Mouse (Mus musculus): ENCODE measurements at regions not wholly inside any gene's neighbourhood (a gene's known extent, or its start where the extent isn't known, plus 50 kb on each side); places are given as distances from the start of the nearest gene placed in this dataset.

- H3K4me3 ChIP-seq (ENCODE audit: insufficient read depth in 1 of 2, low read depth in 1 of 2, low read length in 2 of 2, poor library complexity in 1 of 2, severe bottlenecking in 1 of 2), result no peak overlapping the region
- no peaks in the 10 kb centered on the region for H3K9me3 ChIP-seq (ENCODE audit: control insufficient read depth, insufficient read depth, low read depth, low read length)
- no peak overlapping the region for H3K9ac ChIP-seq (ENCODE audit: insufficient read depth, low read depth, low read length, poor library complexity, severe bottlenecking)
- H3K4me1 ChIP-seq (ENCODE audit: control insufficient read depth in 2 of 2, insufficient read depth in 2 of 2, low read length in 2 of 2, poor library complexity in 1 of 2), result peaks cover 0 to 2% of the 10 kb centered on the region in 2 experiments; a peak in 1 of 4 replicates
- no peak for DNase-seq (ENCODE audit: low read depth, low spot score)
- in situ Hi-C loops (cut with MboI; ENCODE audit: low sequenced_read_pairs in 2 of 2, unreplicated experiment in 2 of 2), result no loop called here
- no peak for TF ChIP-seq ZC3H11A (IDR thresholded peaks at IDR 0.05; ENCODE audit: borderline replicate concordance, low read depth, low read length)
- TF ChIP-seq ZNF384 (IDR thresholded peaks at IDR 0.05; ENCODE audit: low read depth, low read length), result no peak
- TF ChIP-seq MAFK (IDR thresholded peaks at IDR 0.05; ENCODE audit: insufficient read depth, low read depth, low read length), result no peak
- no peak for TF ChIP-seq HCFC1 (IDR thresholded peaks at IDR 0.05; ENCODE audit: borderline replicate concordance, insufficient read depth, low read length)
- TF ChIP-seq CHD2 (IDR thresholded peaks at IDR 0.05; ENCODE audit: low read depth, low read length), result no peak
- no peak overlapping the region for H3K27ac ChIP-seq (ENCODE audit: insufficient read depth, low read depth, low read length, poor library complexity, severe bottlenecking)
- no peaks in the 10 kb centered on the region for H3K36me3 ChIP-seq (ENCODE audit: control insufficient read depth, insufficient read depth, low read length, poor library complexity, severe bottlenecking)
Observed at GRCm38 (mm10) chr13:90515773-90516503, 389.2 kb downstream of the Atp6ap1l start.

GRCm38 (mm10) chr13:90513867-90514266 lies 391.3 kb downstream of the Atp6ap1l start:
- H3K36me3 ChIP-seq (ENCODE audit: control insufficient read depth, insufficient read depth, low read length, poor library complexity, severe bottlenecking), result no peaks in the 10 kb centered on the region
- in situ Hi-C loops (cut with MboI; ENCODE audit: low sequenced_read_pairs in 2 of 2, unreplicated experiment in 2 of 2), result no loop called here

GRCm38 (mm10) chr13:90512786-90513401 lies 392.3 kb downstream of the Atp6ap1l start:
- DNase-seq (ENCODE audit: low read depth, low spot score), result no peak
- H3K4me1 ChIP-seq (ENCODE audit: control insufficient read depth in 2 of 2, insufficient read depth in 2 of 2, low read length in 2 of 2, poor library complexity in 1 of 2), result peaks cover 0 to 2% of the 10 kb centered on the region in 2 experiments; a peak in 1 of 4 replicates
- TF ChIP-seq MAFK (IDR thresholded peaks at IDR 0.05; ENCODE audit: insufficient read depth, low read depth, low read length) (no peak), ZC3H11A (IDR thresholded peaks at IDR 0.05; ENCODE audit: borderline replicate concordance, low read depth, low read length) (no peak), CHD2 (IDR thresholded peaks at IDR 0.05; ENCODE audit: low read depth, low read length) (no peak), HCFC1 (IDR thresholded peaks at IDR 0.05; ENCODE audit: borderline replicate concordance, insufficient read depth, low read length) (no peak), ZNF384 (IDR thresholded peaks at IDR 0.05; ENCODE audit: low read depth, low read length) (no peak)
- H3K9ac ChIP-seq (ENCODE audit: insufficient read depth, low read depth, low read length, poor library complexity, severe bottlenecking), result no peak overlapping the region
- in situ Hi-C loops (cut with MboI; ENCODE audit: low sequenced_read_pairs in 2 of 2, unreplicated experiment in 2 of 2), result no loop called here
- no peak overlapping the region for H3K4me3 ChIP-seq (ENCODE audit: insufficient read depth in 1 of 2, low read depth in 1 of 2, low read length in 2 of 2, poor library complexity in 1 of 2, severe bottlenecking in 1 of 2)
- no peaks in the 10 kb centered on the region for H3K9me3 ChIP-seq (ENCODE audit: control insufficient read depth, insufficient read depth, low read depth, low read length)
- no peaks in the 10 kb centered on the region for H3K36me3 ChIP-seq (ENCODE audit: control insufficient read depth, insufficient read depth, low read length, poor library complexity, severe bottlenecking)
- H3K27ac ChIP-seq (ENCODE audit: insufficient read depth, low read depth, low read length, poor library complexity, severe bottlenecking), result no peak overlapping the region

More at GRCm38 (mm10) chr13:90513867-90514266, 391.3 kb downstream of the Atp6ap1l start:
- no peak for DNase-seq (ENCODE audit: low read depth, low spot score)
- Histone ChIP-seq H3K9me3 (ENCODE audit: control insufficient read depth, insufficient read depth, low read depth, low read length) (no peaks in the 10 kb centered on the region), H3K4me3 (ENCODE audit: insufficient read depth in 1 of 2, low read depth in 1 of 2, low read length in 2 of 2, poor library complexity in 1 of 2, severe bottlenecking in 1 of 2) (no peak overlapping the region), H3K4me1 (ENCODE audit: control insufficient read depth in 2 of 2, insufficient read depth in 2 of 2, low read length in 2 of 2, poor library complexity in 1 of 2) (peaks cover 0 to 2% of the 10 kb centered on the region in 2 experiments; a peak in 1 of 4 replicates), H3K9ac (ENCODE audit: insufficient read depth, low read depth, low read length, poor library complexity, severe bottlenecking) (no peak overlapping the region), H3K27ac (ENCODE audit: insufficient read depth, low read depth, low read length, poor library complexity, severe bottlenecking) (no peak overlapping the region)
- no peak for TF ChIP-seq ZC3H11A (IDR thresholded peaks at IDR 0.05; ENCODE audit: borderline replicate concordance, low read depth, low read length)
- TF ChIP-seq HCFC1 (IDR thresholded peaks at IDR 0.05; ENCODE audit: borderline replicate concordance, insufficient read depth, low read length), result no peak
- TF ChIP-seq CHD2 (IDR thresholded peaks at IDR 0.05; ENCODE audit: low read depth, low read length), result no peak
- TF ChIP-seq MAFK (IDR thresholded peaks at IDR 0.05; ENCODE audit: insufficient read depth, low read depth, low read length), result no peak
- no peak for TF ChIP-seq ZNF384 (IDR thresholded peaks at IDR 0.05; ENCODE audit: low read depth, low read length)

- Histone ChIP-seq H3K4me1 (ENCODE audit: control insufficient read depth in 2 of 2, insufficient read depth in 2 of 2, low read length in 2 of 2, poor library complexity in 1 of 2) (no peaks in the 10 kb centered on the region), H3K9me3 (ENCODE audit: control insufficient read depth, insufficient read depth, low read depth, low read length) (no peaks in the 10 kb centered on the region), H3K27ac (ENCODE audit: insufficient read depth, low read depth, low read length, poor library complexity, severe bottlenecking) (no peak overlapping the region), H3K4me3 (ENCODE audit: insufficient read depth in 1 of 2, low read depth in 1 of 2, low read length in 2 of 2, poor library complexity in 1 of 2, severe bottlenecking in 1 of 2) (no peak overlapping the region), H3K36me3 (ENCODE audit: control insufficient read depth, insufficient read depth, low read length, poor library complexity, severe bottlenecking) (no peaks in the 10 kb centered on the region), H3K9ac (ENCODE audit: insufficient read depth, low read depth, low read length, poor library complexity, severe bottlenecking) (no peak overlapping the region)
- DNase-seq (ENCODE audit: low read depth, low spot score), result no peak
- in situ Hi-C loops (cut with MboI; ENCODE audit: low sequenced_read_pairs in 2 of 2, unreplicated experiment in 2 of 2), result no loop called here
- TF ChIP-seq ZC3H11A (IDR thresholded peaks at IDR 0.05; ENCODE audit: borderline replicate concordance, low read depth, low read length) (no peak), ZNF384 (IDR thresholded peaks at IDR 0.05; ENCODE audit: low read depth, low read length) (no peak), HCFC1 (IDR thresholded peaks at IDR 0.05; ENCODE audit: borderline replicate concordance, insufficient read depth, low read length) (no peak), MAFK (IDR thresholded peaks at IDR 0.05; ENCODE audit: insufficient read depth, low read depth, low read length) (no peak), CHD2 (IDR thresholded peaks at IDR 0.05; ENCODE audit: low read depth, low read length) (no peak)
Observed at GRCm38 (mm10) chr13:90510479-90510878, 394.7 kb downstream of the Atp6ap1l start.

All from ES-E14 (cell line).